Mouse (Mus musculus) lung, postnatal 0 days (tissue): ENCODE measurements around the gene Cracr2b.

ENCODE experiments used
- CTCF ChIP-seq: IDR thresholded peaks from 2 replicates; pipeline ENCODE4 v1.5.1; 2016; ENCODE audit warnings: antibody characterized with exemption, mild to moderate bottlenecking
- EP300 ChIP-seq: IDR thresholded peaks from 2 replicates; pipeline ENCODE4 v1.6.1; 2016; ENCODE audit warnings: antibody characterized with exemption, mild to moderate bottlenecking, control low read depth

- no peak for TF ChIP-seq CTCF
- TF ChIP-seq EP300: no peak
Measured at GRCm38 (mm10) chr7:141486239-141486638, 25.3 kb downstream of the Cracr2b start.
